Mouse (Mus musculus) limb, embryonic 10.5 days (tissue): ENCODE data around the gene Lrcol1. TPM values are rescaled to one million over a fixed set of nuclear protein-coding genes. Genes with fewer than 3 reads are reported as not detected.
A peak's percentile ranks its signal among the peaks of the same experiment; 100 is the strongest.

Experiments
- DNase-seq: peaks from one replicate; pipeline ENCODE4 v3.0.0-alpha.2; 2017; ENCODE audit warnings: low spot score
- H3K27ac ChIP-seq: fragments of 300-500 bp; sonication (generic); 2 replicates; pipeline ENCODE4 v1.5.1; 2016; ENCODE audit warnings: mild to moderate bottlenecking
- H3K27me3 ChIP-seq: fragments of 300-500 bp; sonication (generic); 2 replicates; pipeline ENCODE4 v1.6.1; 2016; ENCODE audit warnings: low read depth, mild to moderate bottlenecking; ENCODE audit not compliant: poor library complexity, severe bottlenecking
- H3K36me3 ChIP-seq: fragments of 300-500 bp; sonication (generic); 2 replicates; pipeline ENCODE4 v1.6.1; 2016; ENCODE audit warnings: mild to moderate bottlenecking, moderate library complexity
- H3K4me1 ChIP-seq: fragments of 300-500 bp; sonication (generic); 2 replicates; pipeline ENCODE4 v1.6.1; 2016
- H3K4me3 ChIP-seq: fragments of 300-500 bp; sonication (generic); 2 replicates; pipeline ENCODE4 v1.5.1; 2016; ENCODE audit warnings: mild to moderate bottlenecking, moderate library complexity
- H3K9me3 ChIP-seq: fragments of 300-500 bp; sonication (generic); replicated peaks from 2 replicates; pipeline ENCODE4 v1.6.1; 2016; ENCODE audit warnings: mild to moderate bottlenecking
- WGBS: fragments of 180-500 bp; shearing (Covaris S2); methylation state at CpG from one replicate; pipeline ENCODE4 v1.1.7; 2016; 5-methylcytosine and 5-hydroxymethylcytosine counted together
- polyA plus RNA-seq: library from polyadenylated mRNA; unstranded; fragments of >200 nt; fragmentation: Nextera tagmentation; extraction: Ambion mirVana; gene quantifications from 2 replicates; pipeline ENCODE4 v1.2.1, GENCODE M21; 2016

The Lrcol1 gene
- polyA plus RNA-seq, 1 experiment from 2014 or later = not detected

- Histone ChIP-seq H3K9me3 (no peaks in the 10 kb centered on the region), H3K36me3 (0 out of 2 replicates have a peak, but pooled peaks cover 2% of the 10 kb centered on the region)
- 58% methylated on average over 5 of the region's 5 CpGs for WGBS
Observed at GRCm38 (mm10) chr5:110392727-110393126, 48.2 kb downstream of the Lrcol1 start.

GRCm38 (mm10) chr5:110395006-110395661, 50.6 kb downstream of the Lrcol1 start:
- Histone ChIP-seq H3K4me3 (no peak overlapping the region), H3K27ac (no peak overlapping the region), H3K9me3 (no peaks in the 10 kb centered on the region), H3K27me3 (no peaks in the 10 kb centered on the region), H3K4me1 (peaks cover 7% of the 10 kb centered on the region), H3K36me3 (0 out of 2 replicates have a peak, but pooled peaks cover 2% of the 10 kb centered on the region)
- WGBS = 87% methylated on average over 5 of the region's 5 CpGs
- DNase-seq = no peak

More at GRCm38 (mm10) chr5:110392727-110393126, 48.2 kb downstream of the Lrcol1 start:
- Histone ChIP-seq H3K27me3 (peaks cover under 1% of the 10 kb centered on the region; the same call in 1 of the 2 replicates), H3K27ac (peak overlapping the region; percentile 27; the same call in 1 of the 2 replicates), H3K4me3 (no peak overlapping the region), H3K4me1 (peaks cover 7% of the 10 kb centered on the region)
- no peak for DNase-seq

- Histone ChIP-seq H3K9me3 (no peaks in the 10 kb centered on the region), H3K4me1 (0 out of 2 replicates have a peak, but pooled peaks cover under 1% of the 10 kb centered on the region), H3K27ac (no peak overlapping the region), H3K36me3 (0 out of 2 replicates have a peak, but pooled peaks cover 2% of the 10 kb centered on the region), H3K4me3 (no peak overlapping the region), H3K27me3 (no peaks in the 10 kb centered on the region)
- WGBS = 90% methylated on average over 8 of the region's 8 CpGs
- no peak for DNase-seq
Observed at GRCm38 (mm10) chr5:110401101-110401500, 56.6 kb downstream of the Lrcol1 start.

- Histone ChIP-seq H3K9me3 (no peaks in the 10 kb centered on the region), H3K27me3 (no peaks in the 10 kb centered on the region), H3K36me3 (no peaks in the 10 kb centered on the region), H3K27ac (no peak overlapping the region), H3K4me3 (no peak overlapping the region), H3K4me1 (peaks cover 12% of the 10 kb centered on the region)
- DNase-seq = no peak
- WGBS = 92% methylated on average over 2 of the region's 2 CpGs
Observed at GRCm38 (mm10) chr5:110402557-110402956, 58.0 kb downstream of the Lrcol1 start.

GRCm38 (mm10) chr5:110403931-110404330, 59.4 kb downstream of the Lrcol1 start:
- Histone ChIP-seq H3K36me3 (peaks cover 6% of the 10 kb centered on the region; the same call in 1 of the 2 replicates), H3K4me3 (no peak overlapping the region), H3K4me1 (peaks cover 12% of the 10 kb centered on the region), H3K27ac (no peak overlapping the region), H3K9me3 (no peaks in the 10 kb centered on the region), H3K27me3 (no peaks in the 10 kb centered on the region)
- DNase-seq = no peak
- 76% methylated on average over 3 of the region's 3 CpGs for WGBS

Other genes starting within 250 kb of the Lrcol1 start
- gene Plcxd1, start 244.8 kb upstream of the Lrcol1 start, polyA plus RNA-seq = 1.8 and 2.1 TPM in 2 replicates
- gene Gtpbp6, start 236.5 kb upstream of the Lrcol1 start, polyA plus RNA-seq = 34.3 and 35.3 TPM in 2 replicates
- 4.4 and 5.2 TPM in 2 replicates for gene Zfp605, start 234.6 kb upstream of the Lrcol1 start, polyA plus RNA-seq
- gene Chfr, start 208.9 kb upstream of the Lrcol1 start, polyA plus RNA-seq = 30.4 and 31.4 TPM in 2 replicates
- gene Golga3, start 168.0 kb upstream of the Lrcol1 start, polyA plus RNA-seq = 17.5 and 23.1 TPM in 2 replicates
- 32.9 and 38.7 TPM in 2 replicates for gene Ankle2, start 113.7 kb upstream of the Lrcol1 start, polyA plus RNA-seq
- 103 and 105 TPM in 2 replicates for gene Pgam5, start 74.8 kb upstream of the Lrcol1 start, polyA plus RNA-seq
- gene Pxmp2, start 58.5 kb upstream of the Lrcol1 start, polyA plus RNA-seq = 9.2 and 10.0 TPM in 2 replicates
- gene Pole, start 58.4 kb upstream of the Lrcol1 start, polyA plus RNA-seq = 56.1 and 56.5 TPM in 2 replicates
- 0.39 and 0.66 TPM in 2 replicates for gene P2rx2, start 1.5 kb upstream of the Lrcol1 start, polyA plus RNA-seq
- 22.5 and 24.8 TPM in 2 replicates for gene Fbrsl1, start 103.8 kb downstream of the Lrcol1 start, polyA plus RNA-seq
- not detected in 2 replicates for gene Galnt9, start 199.6 kb downstream of the Lrcol1 start, polyA plus RNA-seq